Mouse (Mus musculus) B cell, adult 2 months (primary cell): ENCODE measurements around the gene Eras.
"Not testable (repeated sequence)": the region's sequence is repeated elsewhere in the genome, so short reads cannot be mapped to it uniquely, and the experiment has no call there.

Experiments used
- DNase-seq, 2 experiments: peaks; one replicate each; pipeline ENCODE4 v3.0.0; 2022

Eras gene

DNA sequence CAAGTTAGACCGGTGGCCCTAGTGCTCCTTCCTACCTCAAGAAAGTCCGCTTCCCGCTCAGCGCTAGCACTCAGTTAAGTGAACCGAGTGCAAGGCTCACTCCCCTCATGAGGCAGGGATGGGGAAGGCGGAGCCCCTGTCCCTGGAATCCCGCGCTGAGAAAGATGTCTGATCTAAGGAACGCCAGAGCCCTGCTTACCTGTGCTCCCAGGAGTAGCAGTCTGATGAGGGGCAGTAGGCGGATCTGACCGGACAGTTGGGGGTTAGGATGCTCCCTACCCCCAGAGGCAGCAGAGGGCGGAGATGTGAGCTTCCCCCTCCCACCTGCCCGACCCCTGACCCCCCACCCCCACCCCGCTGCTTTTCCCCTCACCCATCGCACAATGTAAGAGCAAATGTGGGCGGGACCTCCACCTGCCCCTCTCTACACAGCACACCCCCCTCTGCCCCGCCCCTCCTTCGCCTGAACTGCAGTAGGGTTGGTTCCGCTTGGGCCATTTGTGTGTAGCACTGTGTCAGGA, at the start of gene Eras:
Gene Eras (minus strand): TSS at position 338 of the 521 bp plus-strand sequence.
- DNase-seq = no peak

DNA sequence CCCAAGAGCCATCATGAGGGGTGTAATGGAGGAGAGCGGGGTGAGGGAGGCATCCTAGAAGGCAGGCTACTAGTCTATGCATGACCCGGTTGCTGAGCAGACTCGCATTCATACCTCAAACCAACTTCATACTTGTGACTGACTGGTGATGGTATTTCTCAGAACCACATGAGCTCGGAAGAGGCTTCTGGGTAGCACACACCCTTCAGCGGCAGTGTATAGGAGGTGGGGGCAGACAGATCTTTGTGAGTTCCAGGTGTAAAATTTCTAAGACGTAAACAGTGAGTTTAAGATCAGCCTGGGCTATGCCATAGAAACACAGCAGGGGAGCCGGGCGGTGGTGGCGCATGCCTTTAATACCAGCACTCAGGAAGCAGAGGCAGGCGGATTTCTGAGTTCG, 49.5 kb upstream of the Eras start, which contains the start of gene Gata1:
Gene Gata1 (minus strand): TSS at position 180 of the 400 bp plus-strand sequence.
- DNase-seq = no peak

DNA sequence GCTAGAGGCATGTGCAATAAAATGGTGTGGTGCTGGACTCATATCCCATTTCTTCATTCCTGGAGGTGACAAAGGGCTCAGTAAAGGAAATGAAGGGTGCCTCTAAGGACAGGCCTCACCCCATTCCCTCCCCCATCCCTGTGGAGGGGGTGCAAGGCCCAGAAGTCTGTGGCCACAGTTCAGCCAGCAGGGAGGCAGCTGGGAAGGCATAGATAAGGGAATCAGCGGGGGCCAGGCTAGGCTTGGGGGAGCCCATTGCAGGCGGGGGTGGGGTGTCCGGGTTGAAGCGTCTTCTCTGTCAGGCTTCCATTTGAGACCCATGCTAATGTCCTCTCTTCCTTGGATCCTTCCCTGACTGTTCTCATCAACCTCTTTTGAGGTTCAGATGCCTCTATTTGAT, 42.9 kb upstream of the Eras start:
- no peak for DNase-seq

DNA sequence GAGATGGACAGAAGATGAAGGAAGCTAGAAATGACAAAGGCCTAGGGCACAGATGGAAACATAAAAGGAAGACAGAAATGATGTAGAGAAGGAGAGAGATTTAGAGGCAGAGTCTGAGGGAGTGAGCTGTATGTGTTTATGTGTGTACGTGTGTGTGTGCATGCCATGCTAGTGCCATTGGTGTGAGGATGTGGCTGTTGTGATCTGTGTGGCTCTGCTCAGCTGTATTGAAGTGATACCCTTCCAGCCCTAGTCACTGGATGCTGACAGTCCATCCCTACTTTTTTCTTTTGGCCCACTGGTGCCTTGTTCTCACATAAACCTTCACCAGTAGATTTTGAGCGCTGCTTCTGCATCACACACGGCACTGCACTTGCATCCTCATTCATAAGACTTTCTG, 40.5 kb upstream of the Eras start:
- no peak for DNase-seq

DNA sequence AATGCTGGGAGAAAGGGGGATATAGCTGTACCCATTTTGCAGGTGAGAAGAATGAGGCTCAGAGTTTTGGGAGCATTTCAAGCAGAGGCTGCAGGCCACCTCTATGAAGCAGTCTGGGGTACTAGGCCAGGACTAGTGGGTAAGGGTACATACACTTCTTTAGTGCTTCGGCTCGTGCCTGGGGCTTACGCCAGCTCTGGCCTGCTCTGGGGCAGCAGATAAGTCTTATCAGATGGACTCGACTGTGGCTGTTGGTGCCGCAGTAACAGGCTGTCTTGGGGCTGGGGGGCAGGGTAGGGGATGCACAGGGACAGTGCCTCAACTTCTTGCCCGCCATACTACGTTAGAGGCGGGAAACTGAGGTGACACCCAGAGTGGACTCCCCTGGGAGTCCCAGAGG, 39.8 kb upstream of the Eras start:
- DNase-seq = no peak

DNA sequence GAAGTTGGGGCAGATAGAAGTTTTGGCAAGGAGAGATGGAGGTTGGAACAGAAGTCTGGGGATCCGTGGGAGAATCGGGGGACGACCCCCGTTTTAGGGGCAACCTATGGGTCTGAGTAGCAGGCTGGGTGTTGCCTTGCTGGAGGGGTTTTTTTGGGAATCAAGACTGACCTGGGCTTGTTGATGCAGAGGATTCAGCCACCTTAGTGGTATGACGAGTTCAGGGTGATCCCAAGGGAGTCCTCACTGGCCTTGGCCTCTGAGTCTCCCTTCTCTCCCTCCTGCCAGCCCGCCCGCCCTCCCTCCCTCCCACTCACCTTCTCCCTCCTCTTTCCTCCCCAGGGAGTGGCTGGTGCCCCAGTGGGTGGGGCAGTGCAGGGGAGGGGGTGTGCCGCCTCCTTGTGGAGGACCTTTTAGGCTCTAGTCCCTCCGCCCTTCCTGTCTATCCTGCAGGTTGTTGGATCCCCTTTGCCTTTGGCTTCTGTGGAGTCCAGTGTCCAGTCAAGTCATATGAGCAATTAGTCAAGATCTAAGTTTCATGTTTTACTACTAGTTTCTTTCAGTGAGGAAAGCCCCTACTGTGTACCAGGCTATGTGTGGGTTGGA, 39.3 kb upstream of the Eras start:
- DNase-seq = no peak

DNA sequence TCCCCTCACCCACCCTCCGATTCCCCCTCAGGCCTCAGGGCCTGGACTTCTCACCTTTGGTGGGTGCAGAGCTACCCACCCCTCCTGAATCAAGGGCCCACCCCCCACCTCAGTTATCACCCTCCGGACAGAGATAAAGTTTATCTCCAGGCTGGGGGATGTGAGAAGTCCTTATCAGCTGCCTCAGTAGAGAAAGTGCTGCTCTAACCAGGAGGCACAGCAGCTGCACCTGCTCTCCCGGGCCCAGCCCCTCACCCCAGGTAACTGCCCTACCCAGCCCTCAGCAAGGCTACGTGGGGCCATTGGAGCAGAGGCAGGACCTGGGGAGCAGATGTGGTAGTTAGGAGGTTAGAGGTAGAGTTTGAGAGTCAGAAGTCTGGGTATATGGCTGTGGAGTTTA, 37.8 kb upstream of the Eras start:
- no peak for DNase-seq

DNA sequence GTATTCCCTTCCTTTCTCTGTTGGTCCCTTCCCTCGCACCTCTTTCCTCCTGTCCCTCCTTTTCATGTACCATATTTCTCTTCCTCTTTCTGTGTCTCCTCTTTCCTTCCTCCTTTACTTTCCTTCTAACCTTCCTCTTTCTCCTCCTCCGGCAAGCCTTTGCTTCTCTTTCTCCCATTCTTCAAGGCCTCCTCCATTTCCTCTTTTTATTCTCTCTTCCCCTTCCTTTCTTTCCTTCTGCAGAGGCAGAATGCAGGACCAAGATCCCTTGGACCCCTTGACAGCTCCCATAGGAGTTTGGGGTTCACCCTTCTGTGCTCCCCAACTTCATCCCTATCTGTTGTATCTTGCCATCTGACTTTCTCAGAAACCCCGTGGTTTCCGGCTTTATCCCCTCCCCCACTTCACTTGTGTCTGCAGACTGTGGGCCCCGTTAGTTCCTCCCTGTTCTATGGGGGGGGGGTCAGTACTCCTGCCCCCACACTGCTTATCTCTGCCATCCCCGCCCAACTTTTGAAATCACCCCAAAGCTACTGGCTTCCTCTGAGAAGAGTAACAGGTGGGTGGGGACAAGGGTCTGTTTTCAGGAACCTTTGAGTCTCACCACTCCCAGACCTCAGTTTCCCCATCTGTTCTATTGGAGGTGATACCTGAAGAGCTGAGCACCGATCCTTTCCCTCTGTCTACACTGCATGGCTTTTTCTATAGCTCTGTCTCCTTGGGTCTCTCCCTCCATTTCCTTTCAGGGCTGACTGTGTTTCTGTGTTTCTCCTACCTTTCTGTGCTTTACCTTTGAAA, 35.6 kb upstream of the Eras start:
- DNase-seq = peak in 1 of 2 experiments; percentile 1

DNA sequence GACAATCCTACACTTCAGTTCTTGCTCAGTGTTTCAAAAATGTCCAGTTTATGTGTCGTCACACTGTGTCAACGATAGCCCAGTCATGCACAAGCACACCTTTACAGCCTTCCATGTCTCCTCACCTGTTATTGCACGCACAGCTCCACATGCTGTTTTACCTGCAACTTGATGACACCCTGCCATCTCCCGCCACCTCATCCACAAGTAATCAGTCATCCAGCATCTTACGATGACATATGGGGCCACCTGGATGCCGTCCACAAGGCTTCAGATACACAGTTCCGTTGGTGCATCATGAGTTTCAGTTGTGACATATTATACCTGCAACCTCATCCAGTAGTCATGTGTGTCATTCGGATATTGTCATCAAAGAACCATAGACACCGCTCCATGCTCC, 30.5 kb upstream of the Eras start:
- DNase-seq = no peak

DNA sequence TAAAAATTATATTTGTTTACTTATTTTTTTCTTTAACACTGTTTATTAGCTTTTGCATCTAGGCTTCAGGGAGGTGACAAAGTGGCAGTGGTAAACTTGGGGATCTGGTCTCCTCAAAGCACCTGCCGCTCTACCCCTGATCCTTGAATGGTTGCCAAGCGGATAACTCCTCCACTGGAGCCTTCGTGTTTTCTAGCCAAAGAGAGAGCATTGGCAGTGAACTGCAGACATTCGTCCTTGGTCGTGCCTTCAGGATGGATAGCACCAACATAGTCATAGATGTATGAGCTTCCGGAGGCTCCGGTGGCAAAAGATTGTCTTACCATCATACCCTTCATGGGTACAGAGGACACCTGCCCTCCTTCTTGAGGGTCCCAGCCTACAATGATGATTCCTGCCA, 21.7 kb upstream of the Eras start:
- DNase-seq = no peak

DNA sequence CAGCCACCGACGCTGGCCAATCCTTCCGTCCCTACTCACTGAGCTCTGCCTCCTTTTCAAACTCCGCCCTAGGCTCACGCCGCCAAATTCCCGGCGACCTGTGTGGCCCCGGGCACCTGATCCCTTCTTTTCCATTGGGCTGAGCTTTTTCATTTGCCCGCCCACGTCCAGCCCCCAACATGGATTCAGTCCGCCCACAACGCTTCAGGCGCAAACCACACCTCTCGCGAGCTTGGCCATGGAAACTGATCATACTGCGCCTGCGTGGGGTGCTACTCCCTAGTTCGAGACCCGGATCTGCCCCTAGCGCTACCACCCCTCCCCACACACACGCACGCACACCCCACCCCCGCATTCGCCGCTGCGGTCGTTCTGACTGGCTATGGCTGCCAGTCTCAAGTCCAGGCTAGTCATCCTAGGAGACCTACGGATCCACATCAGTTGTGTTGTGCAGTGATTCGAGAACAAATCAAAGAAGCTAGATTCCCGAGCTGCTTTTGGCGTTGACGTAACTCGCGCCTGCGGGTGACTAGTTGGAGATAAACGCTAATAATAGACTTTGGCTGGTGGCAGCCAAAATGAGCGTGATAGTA, 19.6 kb upstream of the Eras start:
- DNase-seq = peak; percentile 86 to 89

DNA sequence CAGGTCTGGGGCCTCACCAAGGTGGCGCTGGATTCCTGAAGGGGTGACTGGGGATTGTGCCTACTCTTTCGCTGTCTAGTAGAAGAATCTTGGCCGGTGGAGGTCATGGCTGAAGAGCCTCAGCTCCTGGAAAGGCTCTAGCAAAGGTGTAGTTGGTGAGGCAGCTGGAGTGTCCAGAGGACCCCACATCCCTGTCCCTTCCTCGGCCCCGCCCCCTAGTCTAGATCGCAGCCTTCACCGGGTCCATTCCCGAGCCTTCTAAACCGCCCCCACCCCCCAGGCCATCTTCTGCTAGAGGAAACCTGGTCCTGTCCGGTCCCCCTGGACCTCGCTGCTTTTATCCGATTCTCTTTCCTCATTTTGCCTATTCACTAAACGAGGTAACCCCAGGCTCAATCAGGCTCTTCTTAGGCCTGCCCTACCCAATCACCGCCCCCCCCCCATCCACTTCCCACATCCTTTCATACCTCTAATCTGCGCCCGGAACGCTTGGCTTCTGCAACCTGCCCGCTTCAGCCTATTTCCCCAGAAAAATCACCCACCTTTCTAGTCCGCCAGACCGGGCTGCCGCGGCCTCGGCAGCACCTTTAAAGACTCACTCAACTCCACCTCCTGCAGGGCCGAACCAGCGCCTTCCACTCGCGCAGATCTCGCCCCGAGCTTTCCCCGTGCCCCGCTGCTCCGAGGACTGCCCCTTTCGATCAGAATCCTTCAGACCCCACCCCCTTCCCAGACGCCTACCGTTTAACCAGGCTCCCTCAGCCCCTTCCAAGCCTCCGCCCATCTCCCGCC, 18.9 kb upstream of the Eras start, which contains the start of gene Hdac6:
Gene Hdac6 (minus strand): TSS at position 782 of the 792 bp plus-strand sequence.
- DNase-seq = peak; percentile 1 to 6

DNA sequence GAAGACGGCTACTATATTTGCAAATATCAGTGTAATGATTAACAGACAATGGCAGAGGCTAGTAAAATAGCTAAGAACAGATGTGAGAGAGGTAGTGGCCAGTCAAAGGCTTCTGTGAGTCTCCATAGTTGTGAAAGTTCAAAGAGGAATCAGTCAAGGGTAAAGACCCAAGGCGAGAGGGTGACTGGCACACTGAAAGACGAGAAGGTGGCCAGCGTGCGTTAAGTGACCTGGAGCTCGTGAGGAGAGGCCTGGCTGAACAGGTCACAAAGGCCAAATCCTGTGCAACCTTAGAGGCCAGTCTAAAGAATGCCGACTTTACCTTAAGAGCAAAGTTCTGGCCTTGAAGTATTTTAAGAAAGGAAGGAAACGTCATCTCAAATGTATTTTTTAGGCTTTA, 17.2 kb upstream of the Eras start:
- no peak for DNase-seq

DNA sequence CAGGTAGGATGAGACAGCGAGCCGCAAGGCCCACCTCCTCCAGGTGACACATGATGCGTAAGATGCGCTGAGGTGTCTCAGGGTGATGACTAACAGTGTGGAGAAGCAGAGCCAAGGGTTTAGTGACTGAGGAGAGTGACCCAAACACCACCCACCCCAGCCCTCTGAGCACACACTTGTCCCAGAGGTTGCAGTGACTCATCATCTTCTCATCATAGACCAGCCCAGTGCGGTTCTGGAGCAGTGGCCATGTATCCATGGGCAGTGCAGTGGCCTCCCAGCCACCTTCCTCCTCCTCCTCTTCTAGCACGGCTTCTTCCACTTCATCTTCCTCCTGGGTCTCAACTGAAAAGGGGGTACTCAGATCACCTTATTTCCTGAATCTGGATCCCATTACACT, 9.3 kb upstream of the Eras start:
- DNase-seq = no peak

DNA sequence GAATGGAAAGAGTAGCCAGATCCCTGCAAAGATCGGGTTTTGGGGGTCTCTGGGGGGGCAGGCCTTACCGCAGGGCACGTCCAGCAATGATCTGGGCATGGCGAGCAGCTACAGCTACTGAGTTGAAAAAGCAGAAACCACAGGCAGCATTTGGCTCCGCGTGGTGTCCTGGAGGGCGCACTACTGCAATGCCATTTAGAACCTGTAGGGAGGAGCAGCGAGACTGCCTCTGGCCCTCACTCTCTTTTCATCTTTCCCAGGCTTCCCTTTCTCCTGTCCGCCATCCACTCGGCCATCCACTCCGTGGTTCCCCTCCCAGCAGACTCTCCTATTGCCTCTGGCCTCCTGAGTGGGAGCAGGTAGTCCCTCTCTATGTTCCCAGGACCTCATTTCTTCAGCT, 8.5 kb upstream of the Eras start:
- no peak for DNase-seq

DNA sequence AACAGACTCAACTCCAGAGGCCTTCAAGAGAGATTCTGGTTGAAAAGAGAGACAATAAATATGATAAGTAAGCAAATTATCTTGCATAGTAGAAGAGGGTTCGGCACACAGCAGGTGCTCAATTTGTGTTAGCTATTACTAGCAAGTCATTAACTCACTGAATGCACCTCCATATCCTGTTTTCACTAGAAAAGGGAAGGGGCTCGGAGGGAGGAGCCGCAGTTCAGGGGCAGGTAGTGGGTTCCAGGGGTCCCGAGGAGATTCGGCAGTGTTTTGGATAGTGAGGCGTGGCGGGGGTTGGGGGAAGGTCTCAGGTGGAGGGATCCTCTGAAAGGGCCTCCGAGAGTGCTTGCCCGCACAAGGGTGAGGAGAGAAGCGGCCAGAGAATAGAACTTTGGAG, 1.3 kb downstream of the Eras start:
- no peak for DNase-seq

DNA sequence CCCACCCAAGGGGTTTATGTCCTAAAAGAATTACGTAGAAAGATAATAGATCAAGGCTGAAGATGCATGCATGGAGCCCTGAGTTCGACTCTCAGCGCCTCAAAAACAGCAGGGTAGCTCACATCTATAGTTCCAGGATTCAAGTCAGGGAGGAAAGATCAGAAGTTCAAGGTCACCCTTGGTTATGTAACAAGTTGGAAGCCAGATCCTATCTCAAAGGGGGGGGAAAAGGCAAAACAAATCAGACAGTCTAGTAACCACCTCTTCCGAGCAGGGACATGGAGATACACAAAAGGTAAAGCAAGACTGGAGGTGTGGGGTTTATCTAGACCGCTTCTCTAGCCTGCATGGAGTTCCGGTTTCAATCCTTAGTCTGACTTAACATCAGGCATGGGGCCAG, 2.1 kb downstream of the Eras start:
- no peak for DNase-seq

DNA sequence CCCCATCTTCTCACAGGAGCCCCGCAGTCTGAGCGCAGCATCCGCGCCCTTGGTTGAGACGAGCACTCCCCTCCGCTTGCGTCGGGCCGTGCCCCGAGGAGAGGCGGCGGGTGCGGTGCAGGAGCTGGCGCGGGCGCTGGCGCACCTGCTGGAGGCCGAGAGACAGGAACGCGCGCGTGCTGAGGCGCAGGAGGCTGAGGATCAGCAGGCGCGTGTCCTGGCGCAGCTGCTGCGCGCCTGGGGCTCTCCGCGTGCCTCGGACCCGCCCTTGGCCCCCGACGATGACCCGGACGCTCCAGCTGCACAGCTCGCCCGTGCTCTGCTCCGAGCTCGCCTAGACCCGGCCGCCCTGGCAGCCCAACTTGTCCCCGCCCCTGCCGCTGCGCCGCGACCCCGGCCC, 6.4 kb downstream of the Eras start:
- DNase-seq = no peak

DNA sequence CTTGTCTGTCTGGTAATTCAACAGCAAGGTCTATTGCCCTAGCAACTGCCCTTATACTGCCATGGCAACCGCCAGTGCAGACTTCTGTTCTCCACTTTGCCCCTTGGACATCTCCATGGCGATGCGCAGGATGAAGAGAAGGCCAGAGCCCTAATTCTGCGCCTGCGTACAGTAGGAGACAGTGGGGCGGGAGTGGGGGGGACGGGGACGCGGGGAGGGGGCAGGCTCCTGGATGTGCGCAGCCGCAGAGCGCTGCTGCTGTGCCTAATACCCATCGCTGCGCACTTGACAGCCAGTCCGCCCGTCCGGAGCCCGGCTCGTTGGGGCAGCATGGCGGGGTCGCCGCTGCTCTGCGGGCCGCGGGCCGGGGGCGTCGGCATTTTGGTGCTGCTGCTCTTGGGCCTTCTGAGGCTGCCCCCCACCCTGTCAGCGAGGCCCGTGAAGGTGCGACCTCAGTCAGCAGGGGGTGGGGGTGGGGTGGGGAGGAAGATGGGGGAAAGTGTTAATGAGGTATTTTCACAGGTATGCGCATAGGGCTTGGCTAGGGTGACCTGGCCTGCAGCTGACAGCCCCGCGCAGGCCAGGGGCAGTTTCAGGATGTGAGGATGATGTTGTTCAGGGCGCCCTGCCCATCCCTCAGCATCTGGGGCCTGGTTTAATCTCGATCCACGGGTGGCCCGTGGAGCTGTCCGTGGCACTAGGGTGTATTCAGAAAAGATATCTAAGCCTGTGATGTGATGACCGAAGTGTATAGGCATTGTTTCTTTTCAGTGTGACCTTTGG, 8.6 kb downstream of the Eras start, which contains the start of gene Pcsk1n:
Gene Pcsk1n (plus strand): TSS at position 222 of the 783 bp plus-strand sequence.
- DNase-seq = no peak

DNA sequence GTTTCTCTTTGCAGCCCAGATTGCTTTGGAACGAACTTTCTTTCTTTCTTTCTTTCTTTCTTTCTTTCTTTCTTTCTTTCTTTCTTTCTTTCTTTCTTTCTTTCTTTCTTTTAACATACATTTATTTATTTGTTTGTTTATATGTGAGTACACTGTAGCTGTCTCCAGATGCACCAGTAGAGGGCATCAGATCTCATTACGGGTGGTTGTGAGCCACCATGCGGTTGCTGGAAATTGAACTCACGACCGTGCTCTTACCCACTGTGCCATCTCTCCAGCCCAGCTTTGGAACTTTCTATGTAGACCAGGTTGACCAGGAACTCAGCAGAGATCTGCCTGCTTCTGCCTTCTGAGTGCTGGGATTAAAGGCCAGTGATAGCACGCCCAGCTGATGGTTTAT, 10.4 kb downstream of the Eras start:
- not testable (repeated sequence) for DNase-seq

DNA sequence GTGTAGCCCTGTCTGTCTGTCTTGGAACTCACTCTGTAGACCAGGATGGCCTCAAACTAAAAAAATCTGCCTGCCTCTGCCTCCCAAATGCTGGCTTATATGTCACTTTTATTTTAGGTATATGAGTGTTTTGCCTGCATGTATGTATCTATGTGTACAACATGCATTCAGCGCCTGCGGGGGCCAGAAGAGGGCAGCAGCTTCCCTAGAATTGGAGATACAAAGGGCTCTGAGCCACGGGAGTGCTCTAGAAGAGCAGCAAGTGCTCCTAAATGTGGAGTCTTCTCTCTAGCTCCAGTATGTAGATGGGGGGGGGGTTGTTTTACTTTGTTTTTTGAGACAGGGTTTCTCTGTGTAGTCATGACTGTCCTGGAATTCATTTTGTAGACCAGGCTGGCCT, 12.7 kb downstream of the Eras start:
- DNase-seq = peak; percentile 46 to 47

DNA sequence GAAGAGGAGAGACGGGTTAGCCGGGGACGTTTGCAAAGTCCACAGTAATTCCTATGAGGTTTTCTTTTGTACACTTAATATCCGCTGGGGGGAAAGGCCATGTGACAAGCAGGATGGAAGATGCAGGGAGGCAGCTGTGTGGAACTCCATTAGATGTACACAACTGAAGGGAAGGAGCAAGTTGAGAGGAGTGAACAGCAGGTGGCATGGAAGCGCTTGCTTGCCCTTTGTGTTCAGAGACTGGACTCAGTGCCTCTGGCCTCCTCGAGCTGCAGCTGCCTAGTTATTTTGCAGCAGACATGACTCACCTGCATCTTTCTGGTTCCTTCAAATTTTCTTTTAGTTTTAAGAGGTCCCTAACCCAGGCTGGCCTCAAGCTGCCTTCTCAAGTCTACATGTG, 17.9 kb downstream of the Eras start:
- DNase-seq = no peak
